Mouse (Mus musculus) heart, adult 2 months (tissue): ENCODE measurements around the gene Eps8l3.

Experiments used
- CTCF ChIP-seq: fragments of 200-600 bp; IDR thresholded peaks from 2 replicates; pipeline ENCODE4 v1.8.1; 2022; ENCODE audit warnings: antibody characterized with exemption, mild to moderate bottlenecking, moderate library complexity
- EP300 ChIP-seq: fragments of 200-500 bp; IDR thresholded peaks from 2 replicates; pipeline ENCODE4 v1.6.1; 2011; ENCODE audit warnings: low read depth, low read length, control low read depth; ENCODE audit not compliant: insufficient read depth
- POLR2A ChIP-seq: fragments of 200-500 bp; IDR thresholded peaks from 2 replicates; pipeline ENCODE4 v1.6.1; 2011; ENCODE audit warnings: mild to moderate bottlenecking, low read depth, low read length, control low read depth; ENCODE audit not compliant: insufficient read depth

- TF ChIP-seq EP300 = no peak
- no peak for TF ChIP-seq POLR2A
- no peak for TF ChIP-seq CTCF
Observed at GRCm38 (mm10) chr3:107929243-107929642, 52.2 kb downstream of the Eps8l3 start.
